Mouse (Mus musculus) brain, embryonic 18.5 days (tissue): ENCODE results near the gene Msh5.

Experiments
- DNase-seq: peaks from one replicate; pipeline ENCODE4 v3.0.0-alpha.2; 2012; ENCODE audit warnings: low read depth, low spot score

Gene Msh5

DNA sequence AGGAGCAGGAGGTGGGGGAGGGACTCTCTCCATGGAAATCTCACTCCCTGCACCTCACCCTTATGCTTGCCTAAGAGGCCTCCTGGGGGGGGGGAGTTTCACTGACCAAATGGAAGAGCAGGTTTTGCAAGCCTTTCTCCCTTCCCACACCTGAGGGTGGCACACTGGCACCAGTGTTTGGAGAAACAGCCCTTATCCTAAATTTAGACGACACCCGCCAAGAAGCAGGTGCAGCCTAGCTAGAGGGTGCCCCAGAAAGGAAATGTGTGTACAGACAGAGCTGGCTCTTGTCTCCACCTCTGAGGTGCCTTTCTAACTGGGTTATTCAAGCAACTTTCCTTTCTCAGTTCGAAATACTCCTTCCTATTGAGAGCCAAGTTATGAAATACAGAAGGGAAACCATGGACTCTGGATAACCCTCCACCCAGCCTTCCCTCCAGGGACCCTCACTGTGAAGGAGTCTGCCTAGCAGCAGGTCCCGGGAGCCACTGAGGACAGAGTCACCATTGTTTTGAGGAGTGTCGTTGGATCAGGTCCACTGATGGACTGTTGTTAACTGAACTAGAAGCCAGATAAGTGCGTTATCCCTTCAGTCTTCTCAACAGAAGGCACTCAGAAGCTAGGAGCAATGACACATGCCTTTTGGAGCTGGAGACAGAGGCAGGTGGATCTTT lies 24.1 kb upstream of the Msh5 start:
- no peak for DNase-seq

DNA sequence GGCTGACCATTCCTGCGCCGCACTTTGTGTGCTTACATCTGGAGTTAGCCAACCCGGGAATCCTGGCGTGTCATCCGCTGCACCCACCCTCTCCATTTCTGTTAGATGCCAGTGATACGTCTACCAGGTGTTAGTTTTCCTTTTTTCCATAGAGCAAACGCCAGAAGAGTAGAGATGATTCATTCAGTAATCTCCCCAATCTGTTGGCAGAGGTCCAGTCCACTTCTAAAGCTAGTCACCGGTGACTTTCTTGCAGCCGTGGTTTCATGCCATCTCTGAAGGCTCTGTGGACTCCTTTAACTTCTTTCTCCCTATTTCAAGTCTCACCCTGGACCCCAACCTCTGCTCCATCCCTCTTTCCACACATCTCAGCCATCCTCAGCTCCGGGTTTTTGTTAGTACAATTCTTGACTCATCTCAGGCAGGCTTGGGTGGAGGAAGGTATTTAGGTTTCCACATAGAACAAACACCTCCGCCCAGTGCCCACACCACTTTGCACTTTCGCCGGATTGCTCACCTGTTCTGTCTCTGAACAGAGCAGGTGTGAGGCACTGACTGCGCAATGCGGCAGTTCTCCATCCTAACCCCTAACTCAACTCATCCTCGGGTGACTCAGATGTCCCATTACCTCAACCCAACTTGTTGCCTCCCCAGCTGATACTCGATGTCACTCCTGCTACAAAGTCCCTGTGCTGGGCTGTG lies 21.8 kb upstream of the Msh5 start:
- DNase-seq: no peak

DNA sequence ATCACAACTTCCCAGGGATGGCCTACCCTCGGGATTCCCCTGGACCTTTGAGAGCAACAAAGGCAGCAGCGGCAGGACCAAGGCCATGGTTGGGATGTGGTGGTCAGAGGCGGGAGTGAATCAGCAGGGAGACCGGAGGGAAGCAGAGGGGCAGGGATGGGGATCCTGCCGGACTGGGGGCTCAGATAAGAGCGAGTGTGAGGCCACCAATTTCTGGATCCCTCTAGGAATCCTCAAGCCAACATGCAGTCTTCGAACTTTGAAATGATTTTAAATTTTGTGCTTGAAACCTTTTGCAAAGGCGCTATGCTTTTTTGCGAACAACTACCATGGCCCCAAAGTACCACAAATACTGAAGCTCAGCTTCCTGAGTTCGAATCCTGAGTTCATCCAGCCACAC lies 19.5 kb upstream of the Msh5 start, which contains the start of gene Mpig6b:
Mpig6b (minus strand) TSS at position 101 of the 400 bp plus-strand sequence.
- no peak for DNase-seq

DNA sequence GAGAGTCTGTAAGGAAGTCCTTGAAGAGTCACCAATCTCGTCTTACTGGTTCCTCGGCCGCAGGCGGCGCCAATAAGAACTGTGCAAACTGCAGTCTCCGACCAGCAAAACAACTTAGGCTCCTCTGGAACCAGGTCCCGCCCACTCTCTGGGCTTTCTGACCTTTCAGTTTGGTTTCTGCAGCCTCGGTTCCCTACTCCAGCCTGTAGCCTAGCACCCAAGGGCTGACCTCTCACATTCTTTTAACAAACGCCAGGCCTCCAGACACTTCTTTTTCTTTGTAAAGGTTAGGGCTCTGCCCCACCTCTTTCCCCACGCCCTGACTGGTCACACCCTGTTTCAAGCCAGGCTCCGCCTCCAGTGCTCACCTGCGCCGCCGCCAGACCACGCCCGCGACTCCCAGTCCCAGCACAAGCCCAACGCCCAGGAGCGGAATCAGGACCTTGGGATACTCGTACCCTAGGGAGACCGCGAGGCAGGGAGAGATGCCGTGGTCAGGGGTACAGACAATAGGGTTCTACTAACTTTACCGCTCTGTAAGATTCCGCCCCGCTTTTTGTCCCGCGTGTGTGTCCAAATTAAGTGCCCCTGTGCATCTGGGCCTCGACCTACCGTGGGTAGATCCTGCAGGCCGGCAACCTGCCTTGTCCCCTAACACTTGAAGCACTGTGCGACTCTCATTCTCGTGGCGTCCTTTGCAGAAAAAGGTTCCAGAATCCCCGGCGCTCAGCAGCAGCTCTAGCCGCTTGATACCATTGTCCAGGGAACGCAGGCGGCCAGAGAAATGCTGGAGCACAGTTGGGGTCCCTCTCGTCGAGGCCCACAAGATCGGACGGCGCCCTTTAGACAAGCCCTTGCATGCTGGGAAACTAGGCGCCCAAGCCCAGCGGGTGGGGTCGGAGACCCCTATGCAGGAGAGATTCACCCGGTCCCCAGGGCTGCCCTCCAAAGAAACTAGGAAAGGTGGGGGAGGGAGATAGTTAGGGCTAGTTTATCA lies 18.7 kb upstream of the Msh5 start, which contains the start of gene Ly6g6c:
Ly6g6c (plus strand) TSS at position 438 of the 997 bp plus-strand sequence.
- no peak for DNase-seq

DNA sequence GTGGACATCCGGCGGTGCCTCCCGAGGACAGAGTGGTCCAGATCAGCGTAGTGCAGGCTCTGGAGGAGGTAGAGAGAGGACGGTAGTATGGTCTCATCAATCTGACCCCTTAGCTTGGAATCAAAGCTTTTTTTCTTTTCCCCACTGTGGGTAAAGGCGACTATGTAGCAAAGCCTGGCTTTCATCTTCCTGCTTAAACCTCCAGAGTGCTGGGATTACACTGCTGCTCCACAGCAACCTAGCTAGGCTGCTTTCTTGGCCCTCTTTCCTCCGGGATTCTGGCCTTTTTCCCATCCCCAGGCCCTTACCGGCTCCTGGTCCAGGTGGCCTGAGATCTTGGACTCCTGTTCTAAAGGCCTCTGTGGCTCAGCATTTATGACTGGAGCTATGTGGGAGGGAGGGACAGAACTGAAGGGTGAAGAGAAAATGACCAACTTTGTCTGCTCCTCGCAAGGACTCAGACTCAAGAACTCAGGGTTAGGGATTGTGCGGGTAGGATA lies 17.9 kb upstream of the Msh5 start:
- no peak for DNase-seq

DNA sequence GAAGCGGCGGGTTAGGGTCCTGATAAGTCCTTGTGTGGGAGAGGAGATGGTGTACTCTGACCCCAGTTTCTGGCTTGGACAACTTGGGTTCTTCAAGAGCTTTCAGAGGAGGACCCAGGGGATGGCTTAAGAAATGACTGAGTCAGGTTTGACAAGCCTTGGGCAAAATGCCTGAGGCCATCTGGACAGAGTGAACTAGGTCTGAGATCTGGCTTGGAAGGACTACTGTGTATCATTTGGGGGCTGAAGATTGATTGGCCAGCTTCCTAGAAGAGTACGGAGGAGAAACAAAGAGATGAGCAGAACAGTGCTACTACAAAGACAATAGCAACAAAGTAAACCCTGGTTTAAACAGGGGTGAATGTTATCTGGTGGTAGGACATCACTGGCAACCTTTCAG lies 16.9 kb upstream of the Msh5 start:
- no peak for DNase-seq

DNA sequence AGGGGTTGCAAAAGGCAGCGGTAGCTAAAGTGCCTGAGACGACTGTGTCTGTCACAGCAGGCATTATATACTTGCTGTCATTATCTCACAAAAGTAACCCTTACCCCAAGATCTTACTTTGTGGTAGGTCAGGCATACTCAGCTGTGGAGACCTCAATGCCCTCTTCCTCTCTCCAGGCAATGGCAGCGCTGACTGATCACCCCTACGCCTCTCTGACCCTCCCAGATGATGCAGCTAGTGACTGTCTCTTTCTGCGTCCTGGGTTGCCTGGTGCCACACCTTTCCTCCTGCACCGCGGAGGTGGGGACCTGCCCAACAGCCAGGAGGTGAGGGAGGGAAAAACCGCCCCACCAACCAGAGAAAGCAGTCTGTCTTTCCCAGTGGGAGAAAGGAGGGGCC lies 14.8 kb upstream of the Msh5 start:
- no peak for DNase-seq

DNA sequence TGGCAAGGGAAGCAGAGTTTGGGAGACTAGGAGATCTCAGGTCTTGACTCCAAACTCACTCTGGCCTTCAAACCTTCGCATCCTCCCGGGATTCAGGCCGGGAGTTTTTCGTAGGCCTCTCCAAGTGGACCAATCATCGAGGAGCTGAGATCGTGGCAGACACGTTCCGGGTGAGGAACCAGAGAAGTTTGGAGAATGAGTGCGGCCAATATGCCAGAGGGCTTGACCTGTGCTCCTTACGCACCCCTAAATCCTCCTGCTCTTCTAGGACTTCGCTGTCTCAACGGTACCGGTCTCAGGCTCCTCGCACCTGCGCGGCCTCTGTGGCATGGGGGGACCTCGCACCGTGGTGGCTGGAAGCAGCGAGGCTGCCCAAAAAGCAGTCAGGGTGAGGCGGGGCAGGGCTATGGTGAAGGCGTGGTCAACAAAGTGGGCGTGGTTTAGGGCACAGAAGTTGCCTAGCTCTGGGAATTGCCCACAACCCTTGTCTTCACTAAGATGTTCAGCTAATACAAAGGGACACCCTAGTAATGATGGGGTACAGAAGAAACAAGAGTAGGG lies 14.3 kb upstream of the Msh5 start:
- DNase-seq: no peak

DNA sequence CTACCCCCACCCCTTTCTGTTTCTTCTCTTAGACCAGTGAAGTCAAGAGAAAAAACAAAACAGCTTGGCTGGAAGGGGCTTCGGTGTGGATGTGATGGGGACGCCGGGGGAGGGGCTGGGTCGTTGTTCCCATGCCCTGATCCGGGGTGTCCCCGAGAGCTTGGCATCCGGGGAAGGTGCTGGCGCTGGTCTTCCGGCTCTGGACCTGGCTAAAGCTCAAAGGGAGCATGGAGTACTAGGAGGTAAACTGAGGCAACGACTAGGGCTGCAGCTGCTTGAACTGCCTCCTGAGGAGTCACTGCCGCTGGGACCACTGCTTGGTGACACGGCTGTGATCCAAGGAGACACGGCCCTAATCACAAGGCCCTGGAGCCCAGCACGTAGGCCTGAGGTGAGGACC lies 13.5 kb upstream of the Msh5 start:
- DNase-seq: no peak

DNA sequence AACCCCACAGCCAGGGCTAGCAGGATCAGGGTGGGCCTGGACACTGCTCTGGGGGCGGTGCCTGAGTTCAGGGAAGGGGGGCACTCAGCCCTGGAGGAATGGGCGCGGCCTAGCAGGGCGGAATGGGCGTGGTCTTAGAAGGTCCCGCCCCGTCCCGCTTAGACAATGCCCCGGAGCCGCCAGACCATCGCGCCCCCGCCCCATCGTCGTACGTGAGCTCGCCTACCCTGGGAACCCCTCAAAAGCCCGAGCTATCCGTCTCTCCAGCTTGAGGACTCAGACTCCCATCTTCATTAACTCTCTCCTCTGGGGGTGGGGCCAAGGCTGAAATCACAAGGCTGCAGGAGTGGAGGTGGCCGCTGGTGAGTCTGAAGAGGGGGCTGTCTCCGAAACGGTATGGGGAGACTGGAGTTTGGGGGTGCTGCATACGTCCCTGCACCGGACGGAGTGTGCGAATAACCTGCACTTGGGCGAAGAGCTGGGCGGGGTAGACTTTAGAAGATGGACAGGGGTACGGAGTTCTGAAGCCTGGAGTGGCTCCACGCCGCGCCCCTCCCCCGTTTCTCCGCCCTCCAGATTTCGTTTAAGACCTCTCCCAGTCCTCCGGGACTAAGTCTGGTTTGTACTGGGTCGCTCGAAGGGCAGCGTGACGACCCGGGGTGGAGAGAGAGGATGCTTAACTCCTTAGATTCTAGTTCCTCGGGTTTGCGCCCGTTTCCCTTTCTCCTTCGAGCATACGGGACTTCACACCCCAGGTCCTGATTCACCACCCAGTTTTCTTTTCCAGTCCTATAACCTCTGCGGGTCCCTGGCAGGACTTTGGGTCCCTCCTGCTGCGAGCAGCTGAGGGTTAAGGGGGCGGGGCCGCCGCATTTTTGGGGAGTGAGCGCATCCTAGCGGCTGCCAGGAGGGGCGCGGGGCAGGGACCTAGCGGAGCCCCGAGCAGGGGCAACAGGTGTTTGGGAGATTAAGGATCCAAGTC lies 12.7 kb upstream of the Msh5 start, which contains the start of gene Ddah2:
Ddah2 (plus strand) TSS at position 125 of the 982 bp plus-strand sequence.
- peak; percentile 72 for DNase-seq

DNA sequence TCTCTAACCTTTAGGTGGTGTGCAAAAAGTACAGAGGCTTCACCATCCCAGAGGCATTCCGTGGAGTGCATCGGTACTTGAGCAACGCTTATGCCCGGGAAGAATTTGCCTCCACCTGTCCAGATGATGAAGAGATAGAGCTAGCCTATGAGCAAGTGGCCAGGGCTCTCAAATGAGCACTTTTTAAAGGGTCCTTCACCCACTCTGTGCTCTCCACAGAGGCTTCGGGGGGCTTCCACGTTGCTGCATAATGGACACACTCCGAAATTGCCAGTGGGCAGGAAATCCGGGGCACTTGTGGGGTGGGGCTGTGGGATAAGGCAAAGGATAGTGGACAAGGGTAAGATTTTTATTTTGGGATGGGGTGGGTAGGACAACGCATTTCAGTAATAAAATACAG lies 11.8 kb upstream of the Msh5 start:
- DNase-seq: no peak

DNA sequence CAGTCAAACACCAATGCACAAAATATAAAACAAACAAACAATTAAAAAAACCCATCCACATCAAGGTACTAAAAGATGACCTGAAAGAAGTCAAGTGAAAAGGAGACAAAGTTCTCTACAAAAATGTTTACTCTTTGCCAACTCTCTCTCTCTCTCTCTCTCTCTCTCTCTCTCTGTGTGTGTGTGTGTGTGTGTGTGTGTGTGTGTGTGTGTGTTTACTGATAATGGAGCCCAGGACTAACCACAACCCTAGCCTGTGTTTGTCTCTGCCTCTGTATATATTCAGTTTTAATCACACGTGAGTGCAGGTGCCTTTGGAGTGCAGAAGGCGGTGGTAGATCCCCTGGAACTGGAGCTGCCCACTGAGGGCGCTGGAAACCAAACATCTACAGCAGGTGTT lies 10.5 kb upstream of the Msh5 start:
- DNase-seq: no peak

DNA sequence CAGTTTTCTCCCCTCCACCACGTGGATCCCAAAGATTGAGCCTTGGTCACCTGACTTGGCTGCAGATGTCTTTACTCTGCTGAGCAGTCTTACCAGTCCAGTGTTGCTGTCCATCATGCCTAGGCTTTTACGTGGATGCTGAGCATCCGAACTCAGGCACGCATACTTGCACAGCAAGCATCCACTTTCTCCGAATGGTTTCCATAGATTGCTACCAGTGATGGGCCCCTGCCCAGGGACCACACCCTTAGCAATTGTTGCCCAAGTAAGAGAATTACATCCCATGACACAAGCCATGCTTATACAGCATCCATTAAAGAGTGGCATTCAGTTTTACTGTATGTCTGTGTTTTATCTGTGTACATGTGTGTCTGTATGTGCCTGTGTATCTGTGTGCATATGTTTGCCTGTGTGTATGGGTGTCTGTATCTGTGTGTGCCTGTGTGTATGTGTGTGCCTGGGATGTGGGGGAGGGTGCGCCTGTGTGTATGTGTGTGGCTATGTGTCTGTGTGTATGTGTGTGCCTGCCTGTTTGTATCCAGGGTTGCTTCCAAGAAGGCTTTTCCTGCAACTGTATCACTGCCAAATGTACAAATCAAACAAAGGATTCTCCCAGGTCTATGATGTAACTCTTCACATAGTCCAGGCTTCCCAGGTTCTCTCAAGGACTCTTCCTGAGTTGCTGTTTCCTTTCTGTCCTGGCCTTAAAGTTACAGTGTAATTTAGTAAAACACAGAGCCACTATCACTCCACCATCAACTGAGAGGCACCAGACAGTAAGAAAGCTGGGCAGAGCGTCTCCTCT lies 9.3 kb upstream of the Msh5 start:
- no peak for DNase-seq

DNA sequence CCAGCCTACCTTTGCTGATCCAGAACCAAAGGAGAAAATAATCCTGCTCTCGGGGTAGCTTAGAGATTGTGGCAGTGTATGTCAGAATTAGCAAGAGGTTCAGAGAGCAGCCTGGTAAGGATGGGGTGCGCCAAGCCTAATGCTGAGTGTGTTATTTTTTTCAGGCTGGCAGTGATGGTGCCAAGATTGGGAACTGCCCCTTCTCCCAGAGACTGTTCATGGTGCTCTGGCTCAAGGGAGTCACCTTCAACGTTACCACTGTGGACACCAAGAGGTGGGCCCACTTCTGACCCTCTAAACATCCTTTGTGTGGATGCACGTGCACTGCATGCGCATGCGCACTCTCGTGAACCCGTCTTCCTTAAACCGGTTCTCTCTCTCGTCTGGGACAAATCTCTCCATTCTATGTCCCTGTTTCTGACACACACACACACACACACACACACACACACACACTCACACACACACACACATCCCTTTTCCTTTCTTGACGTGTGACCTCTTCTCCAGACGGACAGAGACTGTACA lies 5.8 kb upstream of the Msh5 start:
- no peak for DNase-seq

DNA sequence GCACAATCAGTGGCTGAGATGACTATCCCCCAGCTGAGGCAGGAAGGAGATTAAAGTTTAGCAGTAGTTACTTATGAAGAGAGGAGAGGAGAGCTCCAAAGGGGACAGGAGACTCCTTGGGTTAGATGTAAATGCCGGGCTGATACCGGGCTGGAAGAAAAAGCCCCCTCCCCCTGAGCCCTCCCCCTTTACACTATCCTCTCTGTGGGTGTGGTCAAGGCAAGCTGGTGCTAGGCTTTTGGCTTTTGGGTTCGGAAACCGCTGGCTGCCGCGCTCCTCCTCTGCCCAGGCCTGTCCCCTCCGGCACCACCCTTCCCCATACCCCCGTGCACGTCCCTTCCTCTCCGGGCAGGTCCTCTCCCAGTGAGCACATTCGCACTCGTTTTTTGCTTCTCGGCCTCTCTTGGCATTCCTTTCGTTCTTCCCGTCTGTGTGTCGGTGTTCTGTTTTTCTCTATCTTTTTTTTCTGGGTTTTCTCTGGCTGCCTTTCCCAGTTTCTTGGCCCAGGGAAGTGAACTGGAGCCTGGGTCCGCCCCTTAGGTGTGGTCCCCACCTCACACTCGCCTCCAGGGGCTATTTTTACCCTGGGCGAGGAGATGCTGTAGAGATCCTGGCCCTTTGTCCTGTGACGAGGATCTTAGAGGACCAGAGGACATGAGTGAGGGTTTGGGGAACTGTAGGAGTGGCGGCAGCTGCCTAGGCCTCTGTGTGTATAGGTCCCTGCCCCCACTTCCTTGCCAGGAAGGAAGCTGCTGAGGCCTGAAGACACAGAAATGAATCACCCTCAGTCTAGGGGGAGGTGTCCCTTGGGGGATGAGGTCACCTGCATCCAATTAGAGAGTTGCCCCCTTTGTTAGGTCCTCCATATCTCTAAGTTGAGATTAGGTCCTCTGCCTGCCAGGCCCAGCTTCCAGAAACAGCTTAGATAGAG lies 4.9 kb upstream of the Msh5 start:
- no peak for DNase-seq

DNA sequence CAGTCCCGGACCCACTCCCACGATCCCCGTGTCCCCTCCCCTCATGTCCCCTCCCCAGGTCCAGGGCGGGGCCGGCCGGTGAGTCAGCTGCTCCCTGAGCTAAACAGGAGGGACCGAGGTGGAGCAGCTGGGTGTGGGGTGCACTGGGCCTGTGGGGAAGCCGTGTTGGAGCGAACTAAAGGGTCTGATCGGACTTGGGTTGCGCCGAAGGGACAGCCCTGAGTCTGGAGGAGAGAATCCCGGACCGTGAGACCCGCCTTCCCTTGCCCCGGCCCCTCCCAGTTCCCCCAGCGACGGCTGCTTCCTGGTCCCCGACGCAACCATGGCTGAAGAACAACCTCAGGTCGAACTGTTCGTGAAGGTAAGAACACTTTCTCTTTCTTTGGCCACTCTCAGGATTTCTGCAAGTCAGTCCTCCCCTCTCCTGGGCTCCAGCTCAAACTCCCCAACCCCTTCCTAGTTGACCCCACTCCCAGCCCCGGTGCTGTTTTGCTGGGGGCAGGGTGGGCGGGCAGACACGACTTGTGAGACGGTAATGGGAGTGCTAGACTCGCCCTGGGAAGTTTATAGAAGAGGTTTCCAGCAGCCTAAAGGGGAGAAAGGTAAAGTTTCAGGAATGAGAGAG lies 3.7 kb upstream of the Msh5 start:
- no peak for DNase-seq

DNA sequence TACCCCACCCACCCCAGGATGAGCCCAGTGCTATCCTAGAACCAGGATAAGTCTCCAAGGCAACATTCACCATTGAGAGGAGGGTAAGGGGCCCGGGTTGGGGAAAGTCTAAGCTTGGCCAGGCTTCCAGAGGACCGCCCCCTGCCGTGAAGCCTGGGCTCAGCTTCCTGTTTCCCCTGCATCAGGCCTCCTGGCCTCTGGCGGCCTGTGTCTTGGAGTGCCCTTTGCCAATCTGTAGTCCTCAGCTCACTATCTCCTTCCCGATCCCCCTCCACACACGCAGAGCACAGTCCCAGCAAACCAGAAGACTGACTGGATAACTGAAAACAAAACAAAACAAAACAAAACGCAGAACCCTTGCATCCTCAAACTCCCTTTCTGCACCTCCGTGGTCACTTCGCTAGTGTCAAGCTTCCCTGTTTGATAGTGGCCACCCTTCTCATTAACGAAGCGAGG lies 3.0 kb upstream of the Msh5 start, which contains the start of gene Clic1:
Clic1 (plus strand) TSS at position 406 of the 456 bp plus-strand sequence.
- no peak for DNase-seq
